Mouse (Mus musculus) heart, adult 18-20 months (tissue): ENCODE results near the gene Frmd5. TPM values are rescaled to one million over a fixed set of nuclear protein-coding genes. Genes with fewer than 3 reads are reported as not detected.

Experiments
- DNase-seq, 2 experiments: peaks; one replicate each; pipeline ENCODE4 v3.0.0; 2021 to 2022; ENCODE audit warnings: mixed read lengths in 1 of 2
- total RNA-seq, 2 experiments: library from RNA; stranded (reverse); gene quantifications; 2 replicates each; pipeline ENCODE4 v1.2.3; 2021

Gene Frmd5
- total RNA-seq, 2 experiments from 2014 or later = 258 to 268 TPM

GRCm38 (mm10) chr2:121620582-121621261, 186.2 kb downstream of the Frmd5 start:
- DNase-seq = no peak

- DNase-seq = no peak
Measured at GRCm38 (mm10) chr2:121615199-121615559, 191.7 kb downstream of the Frmd5 start.

DNA sequence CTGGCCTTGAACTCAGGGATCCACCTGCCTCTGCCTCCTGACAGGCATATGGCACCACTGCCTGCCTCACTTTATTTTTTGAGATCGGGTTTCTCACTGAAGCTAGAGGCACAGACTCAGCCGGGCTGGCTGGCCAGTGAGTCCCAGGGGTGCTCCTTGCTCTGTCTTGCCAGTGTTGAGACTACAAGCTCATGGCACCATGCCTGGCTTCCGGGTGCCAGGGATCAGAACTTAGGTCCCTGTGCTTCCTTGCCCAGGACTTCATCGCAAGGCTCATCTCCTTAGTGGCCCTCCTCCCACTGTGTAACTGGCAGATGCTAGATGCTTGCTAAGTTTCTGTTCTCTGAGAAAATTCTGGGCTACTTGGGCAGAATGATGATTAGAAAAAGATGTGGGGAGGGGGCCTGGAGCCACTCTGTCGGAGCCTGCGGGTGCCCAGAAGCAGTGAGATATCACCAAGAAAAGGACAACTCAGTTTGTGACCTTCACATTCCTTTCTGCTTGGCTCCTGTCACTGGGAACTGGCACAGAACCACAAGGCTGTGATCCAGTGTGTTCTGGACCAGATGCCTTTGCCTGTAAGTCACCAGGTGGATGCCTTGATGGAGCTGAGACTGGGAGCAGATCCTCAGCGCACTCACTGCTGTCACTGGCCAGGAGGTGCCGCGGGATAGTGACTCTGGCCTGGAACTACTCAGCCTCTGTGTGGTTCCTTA, 192.2 kb downstream of the Frmd5 start:
- DNase-seq = peak; percentile 56 to 60

GRCm38 (mm10) chr2:121612112-121612511, 194.8 kb downstream of the Frmd5 start:
- no peak for DNase-seq

- DNase-seq = no peak
Measured at GRCm38 (mm10) chr2:121610008-121610884, 196.6 kb downstream of the Frmd5 start.

- DNase-seq = no peak
Measured at GRCm38 (mm10) chr2:121609141-121609724, 197.7 kb downstream of the Frmd5 start.

DNA sequence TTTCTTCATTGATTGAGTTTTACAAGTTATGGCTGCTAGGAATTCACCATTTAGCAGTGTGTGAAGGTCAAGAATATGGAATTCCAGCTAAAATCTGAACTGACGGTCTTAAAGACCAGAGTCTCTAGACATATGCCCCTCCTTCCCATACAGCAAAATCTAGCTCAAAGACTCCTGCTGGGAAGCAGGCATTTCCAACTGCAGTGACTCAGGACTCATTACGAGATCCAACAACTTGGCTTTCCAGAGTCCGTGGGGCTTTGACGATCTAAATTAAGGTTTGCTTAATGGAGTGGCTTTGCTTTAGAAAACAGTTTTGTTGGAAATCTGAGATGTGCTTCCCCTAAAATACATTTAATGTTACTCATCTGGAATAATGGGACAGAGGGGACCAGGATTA, 204.5 kb downstream of the Frmd5 start:
- no peak for DNase-seq

GRCm38 (mm10) chr2:121601543-121601942, 205.3 kb downstream of the Frmd5 start:
- DNase-seq = no peak

DNA sequence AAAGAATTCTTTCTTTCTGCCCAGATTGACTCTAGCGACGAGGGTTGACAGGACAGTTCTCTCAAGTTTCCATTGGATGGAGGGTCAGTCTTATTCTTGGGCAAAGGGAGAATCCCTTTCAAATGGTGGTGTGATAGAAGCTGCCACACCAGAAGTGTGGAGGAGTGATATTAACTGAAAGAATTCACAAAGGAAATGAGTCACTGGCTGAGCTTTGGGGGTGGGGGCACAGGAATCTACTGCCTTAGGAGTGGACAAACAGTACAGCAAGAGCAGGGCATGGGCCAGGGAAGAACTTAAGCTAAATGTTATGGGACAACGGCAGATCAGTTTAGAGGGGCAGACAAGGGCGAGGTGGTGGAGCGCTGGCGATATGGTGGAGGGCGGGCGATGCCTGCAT, 206.2 kb downstream of the Frmd5 start:
- no peak for DNase-seq

- no peak for DNase-seq
Measured at GRCm38 (mm10) chr2:121598249-121598648, 208.6 kb downstream of the Frmd5 start.

DNA sequence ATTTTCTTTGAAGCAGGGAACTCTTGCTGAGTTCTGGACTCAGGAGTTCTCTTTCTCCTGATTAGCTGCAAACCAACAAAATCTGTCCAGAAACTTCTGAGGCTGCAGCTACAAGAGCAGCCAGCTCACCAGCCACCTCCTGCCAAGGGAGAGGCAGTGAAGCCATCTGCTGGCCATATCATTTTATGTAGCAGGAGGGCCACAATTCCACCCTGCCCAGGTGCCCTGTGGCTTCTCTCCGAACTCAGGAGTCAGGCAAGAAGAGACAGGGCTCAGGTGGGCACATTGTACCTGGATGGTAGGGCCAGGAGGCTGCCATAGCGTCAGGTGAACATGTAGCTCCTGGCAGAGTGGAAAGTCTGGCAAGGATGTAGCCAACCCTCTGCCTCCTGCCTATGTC, 210.3 kb downstream of the Frmd5 start:
- no peak for DNase-seq

GRCm38 (mm10) chr2:121594660-121595291, 212.1 kb downstream of the Frmd5 start:
- peak; percentile 77 to 87 for DNase-seq

GRCm38 (mm10) chr2:121594131-121594530, 212.8 kb downstream of the Frmd5 start:
- no peak for DNase-seq

GRCm38 (mm10) chr2:121588309-121588694, 218.6 kb downstream of the Frmd5 start:
- DNase-seq = peak; percentile 67 to 83

- no peak for DNase-seq
Measured at GRCm38 (mm10) chr2:121587523-121588308, 219.2 kb downstream of the Frmd5 start.

GRCm38 (mm10) chr2:121584705-121585104, 222.2 kb downstream of the Frmd5 start:
- peak; percentile 37 to 50 for DNase-seq

GRCm38 (mm10) chr2:121583468-121584116, 223.3 kb downstream of the Frmd5 start:
- DNase-seq = peak; percentile 75 to 78

- peak; percentile 42 to 59 for DNase-seq
Measured at GRCm38 (mm10) chr2:121582809-121583376, 224.0 kb downstream of the Frmd5 start.

- peak; percentile 26 to 33 for DNase-seq
Measured at GRCm38 (mm10) chr2:121575741-121576201, 231.1 kb downstream of the Frmd5 start.

DNA sequence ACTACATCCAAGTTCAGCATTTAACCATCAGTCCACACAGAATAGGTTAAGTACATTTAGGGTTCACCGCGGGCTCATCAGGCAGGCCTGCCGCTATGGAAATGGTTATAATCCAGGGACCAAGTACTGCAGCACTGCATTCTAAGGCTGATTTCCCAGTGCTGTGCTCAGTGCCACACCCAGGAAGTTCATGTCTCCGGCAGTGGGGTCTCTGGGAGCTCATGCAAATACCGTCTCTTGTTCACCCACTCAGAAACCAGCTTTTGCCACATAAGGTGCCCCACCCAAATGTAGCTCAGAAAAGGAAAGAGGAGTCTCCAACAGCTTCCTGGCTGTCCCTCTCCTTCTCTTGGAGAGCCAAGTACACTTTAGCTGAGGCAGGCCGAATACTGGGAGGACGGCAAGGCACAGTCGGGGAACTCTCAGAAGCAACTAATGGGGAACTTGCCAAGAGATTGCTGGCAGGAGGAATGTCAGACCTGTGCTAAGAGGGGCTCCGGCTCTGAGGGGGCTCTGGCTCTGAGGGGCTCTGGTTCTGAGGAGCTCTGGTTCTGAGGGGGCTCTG, 232.7 kb downstream of the Frmd5 start:
- no peak for DNase-seq
